In genomic region chr7:18993036-18993435, GRCm38 (mm10) we compare ENCODE assay signal across 13 mouse cellular contexts. TPM values are rescaled to one million over a fixed set of nuclear protein-coding genes. Genes with fewer than 3 reads are reported as not detected.
DNase-seq lines count a peak whose midpoint lies in the region; ATAC-seq and TF ChIP-seq lines count a peak whose summit lies in the region.
"Had no signal": no experiment of that assay in that cellular context is flagged by ENCODE, and none has a peak within 500 bp of the region (broad histone marks: within the 10 kb centered on the region; RNA-seq: fewer than 3 reads in every experiment).

No protein-coding gene starts in this region.

- intact Hi-C loops in gastrocnemius, adult 2 months (cut with DNase I), result loop anchor here (5.0 kb wide), 1 partner anchor 101 kb away; no protein-coding TSS in a partner anchor

- H3K9ac ChIP-seq in stomach, embryonic 14.5 days (replicated peaks; ENCODE audit: low read depth, low read length), result no peak overlapping the region
- no peak overlapping the region for H3K9ac ChIP-seq in stomach, postnatal 0 days (ENCODE audit: low read length)
- H3K9ac ChIP-seq in limb, embryonic 12.5 days (replicated peaks), result no peak overlapping the region
- no peak overlapping the region for H3K9ac ChIP-seq in stomach, embryonic 15.5 days

- no peak for TF ChIP-seq EP300 in stomach, postnatal 0 days (optimal IDR thresholded peaks at IDR 0.05)

- no peak for ATAC-seq in stomach, embryonic 14.5 days (ENCODE audit: insufficient number of reproducible peaks, insufficient read depth, low FRiP score, low read depth)
- no peak for ATAC-seq in stomach, postnatal 0 days (ENCODE audit: low FRiP score, low TSS enrichment)
- ATAC-seq in limb, embryonic 12.5 days (ENCODE audit: insufficient number of reproducible peaks, insufficient read depth, low FRiP score, low TSS enrichment, low read depth), result no peak
- ATAC-seq in stomach, embryonic 15.5 days (ENCODE audit: insufficient read depth, low FRiP score, low read depth), result no peak
- ATAC-seq: Patski had no signal

- no peak for TF ChIP-seq CTCF in gastrocnemius, adult 2 months (IDR thresholded peaks at IDR 0.05)
- no peak for TF ChIP-seq CTCF in stomach, postnatal 0 days (IDR thresholded peaks at IDR 0.05; ENCODE audit: low read depth)

- 86% methylated on average over 5 of the region's 5 CpGs for WGBS in stomach, embryonic 14.5 days
- WGBS in stomach, postnatal 0 days, result 88% methylated on average over 5 of the region's 5 CpGs
- WGBS in limb, embryonic 12.5 days, result 87% methylated on average over 5 of the region's 5 CpGs
- 91% methylated on average over 5 of the region's 5 CpGs for WGBS in stomach, embryonic 15.5 days

- 0 out of 2 replicates have a peak overlapping the region, but pooled peaks have one; percentile 82 for H3K27ac ChIP-seq in gastrocnemius, adult 2 months
- no peak overlapping the region for H3K27ac ChIP-seq in stomach, embryonic 14.5 days (ENCODE audit: low read length)
- no peak overlapping the region for H3K27ac ChIP-seq in stomach, postnatal 0 days (replicated peaks)
- no peak overlapping the region for H3K27ac ChIP-seq in limb, embryonic 12.5 days
- H3K27ac ChIP-seq in stomach, embryonic 15.5 days, result no peak overlapping the region
- H3K27ac ChIP-seq: heart, embryonic 13.5 days; kidney, postnatal 0 days had no signal

- H3K9me3 ChIP-seq in stomach, embryonic 14.5 days (ENCODE audit: control insufficient read depth, low read depth, low read length), result no peaks in the 10 kb centered on the region
- H3K9me3 ChIP-seq in stomach, postnatal 0 days (ENCODE audit: control insufficient read depth, low read length), result no peaks in the 10 kb centered on the region
- no peaks in the 10 kb centered on the region for H3K9me3 ChIP-seq in limb, embryonic 12.5 days
- H3K9me3 ChIP-seq in stomach, embryonic 15.5 days, result no peaks in the 10 kb centered on the region
- H3K9me3 ChIP-seq: heart, embryonic 13.5 days had no signal

- DNase-seq in gastrocnemius, adult 2 months, result no peak
- no peak for DNase-seq in gastrocnemius, postnatal 10 days
- no peak for DNase-seq in stomach, postnatal 0 days (ENCODE audit: low spot score)
- DNase-seq in thymus, postnatal 10 days (ENCODE audit: low spot score in 2 of 2), result no peak
- no peak for DNase-seq in ovary, postnatal 36 days (ENCODE audit: low spot score)

- H3K4me2 ChIP-seq in stomach, embryonic 14.5 days (replicated peaks; ENCODE audit: low read depth, low read length), result no peak overlapping the region
- H3K4me2 ChIP-seq in stomach, postnatal 0 days (replicated peaks; ENCODE audit: low read depth), result no peak overlapping the region
- H3K4me2 ChIP-seq in limb, embryonic 12.5 days, result peak overlapping the region; percentile 84
- H3K4me2 ChIP-seq in stomach, embryonic 15.5 days, result no peak overlapping the region

- peak overlapping the region; percentile 86; the same call in 1 of the 2 replicates for H3K4me3 ChIP-seq in gastrocnemius, adult 2 months
- peak overlapping the region; percentile 48 for H3K4me3 ChIP-seq in stomach, embryonic 14.5 days (ENCODE audit: low read depth, low read length)
- no peak overlapping the region for H3K4me3 ChIP-seq in stomach, postnatal 0 days (ENCODE audit: low read depth, low read length)
- H3K4me3 ChIP-seq in limb, embryonic 12.5 days (replicated peaks), result peak overlapping the region; percentile 56
- 0 out of 2 replicates have a peak overlapping the region, but pooled peaks have one; percentile 46 for H3K4me3 ChIP-seq in stomach, embryonic 15.5 days (replicated peaks)

- H3K27me3 ChIP-seq in stomach, embryonic 14.5 days (ENCODE audit: control insufficient read depth, insufficient read depth, low read length), result no peaks in the 10 kb centered on the region
- no peaks in the 10 kb centered on the region for H3K27me3 ChIP-seq in stomach, postnatal 0 days (ENCODE audit: control insufficient read depth, insufficient read depth, low read length)
- peaks cover 40% of the 10 kb centered on the region for H3K27me3 ChIP-seq in limb, embryonic 12.5 days
- peaks cover 24% of the 10 kb centered on the region; the same call in 1 of the 2 replicates for H3K27me3 ChIP-seq in stomach, embryonic 15.5 days (replicated peaks)
- H3K27me3 ChIP-seq: Patski had no signal

- H3K36me3 ChIP-seq in stomach, embryonic 14.5 days (ENCODE audit: control insufficient read depth, insufficient read depth, low read length), result peaks cover 7% of the 10 kb centered on the region; the same call in 1 of the 2 replicates
- no peaks in the 10 kb centered on the region for H3K36me3 ChIP-seq in stomach, postnatal 0 days (ENCODE audit: control insufficient read depth, insufficient read depth, low read length)
- peaks cover 22% of the 10 kb centered on the region; the same call in 1 of the 2 replicates for H3K36me3 ChIP-seq in limb, embryonic 12.5 days
- no peaks in the 10 kb centered on the region for H3K36me3 ChIP-seq in stomach, embryonic 15.5 days

- 0 out of 2 replicates have a peak, but pooled peaks cover 6% of the 10 kb centered on the region for H3K4me1 ChIP-seq in stomach, embryonic 14.5 days (ENCODE audit: control insufficient read depth, insufficient read depth, low read length)
- H3K4me1 ChIP-seq in stomach, postnatal 0 days (replicated peaks; ENCODE audit: control insufficient read depth, insufficient read depth), result peaks cover 4% of the 10 kb centered on the region
- H3K4me1 ChIP-seq in limb, embryonic 12.5 days (replicated peaks), result peaks cover 15% of the 10 kb centered on the region; the same call in 1 of the 2 replicates
- peaks cover 18% of the 10 kb centered on the region for H3K4me1 ChIP-seq in stomach, embryonic 15.5 days

RNA-seq across cellular contexts. Expression of gene Mypop, which starts 2.0 kb away (rescaled TPM):
- 1 to 10 TPM; 6.3 to 6.7 TPM for total RNA-seq in gastrocnemius, adult 2 months (2021)
- 1 to 10 TPM; 2.0 to 3.5 TPM for total RNA-seq in gastrocnemius, postnatal 10 days (2021)
- polyA plus RNA-seq in stomach, embryonic 14.5 days (2014; fragmentation: Nextera tagmentation; extraction: Ambion mirVana), result 3.0 and 3.5 TPM in 2 replicates
- polyA plus RNA-seq in stomach, postnatal 0 days (2015; fragmentation: Nextera tagmentation; extraction: Ambion mirVana), result 1.3 and 1.4 TPM in 2 replicates
- polyA plus RNA-seq in limb, embryonic 12.5 days (2016; fragmentation: Nextera tagmentation; extraction: Ambion mirVana), result 6.4 and 6.5 TPM in 2 replicates
- 2.8 and 3.7 TPM in 2 replicates for polyA plus RNA-seq in stomach, embryonic 15.5 days (2015; fragmentation: Nextera tagmentation; extraction: Ambion mirVana)

RNA-seq across cellular contexts. Expression of gene Nanos2, which starts 5.8 kb away (rescaled TPM):
- not detected for total RNA-seq in gastrocnemius, adult 2 months (2021)
- total RNA-seq in gastrocnemius, postnatal 10 days (2021), result not detected
- polyA plus RNA-seq in stomach, embryonic 14.5 days (2014; fragmentation: Nextera tagmentation; extraction: Ambion mirVana), result not detected in 2 replicates
- not detected in 2 replicates for polyA plus RNA-seq in stomach, postnatal 0 days (2015; fragmentation: Nextera tagmentation; extraction: Ambion mirVana)
- polyA plus RNA-seq in limb, embryonic 12.5 days (2016; fragmentation: Nextera tagmentation; extraction: Ambion mirVana), result not detected in 2 replicates
- not detected in 2 replicates for polyA plus RNA-seq in stomach, embryonic 15.5 days (2015; fragmentation: Nextera tagmentation; extraction: Ambion mirVana)
- total RNA-seq: megakaryocyte, adult 5-6 weeks had no signal
- polyA plus RNA-seq: heart, embryonic 13.5 days; Patski had no signal

RNA-seq across cellular contexts. Expression of gene Irf2bp1, which starts 10.8 kb away (rescaled TPM):
- 10 to 100 TPM; 18.2 to 20.5 TPM for total RNA-seq in gastrocnemius, adult 2 months (2021)
- total RNA-seq in gastrocnemius, postnatal 10 days (2021), result 10 to 100 TPM; 20.4 to 24.0 TPM
- 22.7 and 25.5 TPM in 2 replicates for polyA plus RNA-seq in stomach, embryonic 14.5 days (2014; fragmentation: Nextera tagmentation; extraction: Ambion mirVana)
- polyA plus RNA-seq in stomach, postnatal 0 days (2015; fragmentation: Nextera tagmentation; extraction: Ambion mirVana), result 9.8 and 12.0 TPM in 2 replicates
- polyA plus RNA-seq in limb, embryonic 12.5 days (2016; fragmentation: Nextera tagmentation; extraction: Ambion mirVana), result 44.4 and 47.5 TPM in 2 replicates
- 23.5 and 28.0 TPM in 2 replicates for polyA plus RNA-seq in stomach, embryonic 15.5 days (2015; fragmentation: Nextera tagmentation; extraction: Ambion mirVana)

RNA-seq across cellular contexts. Expression of gene Foxa3, which starts 30.3 kb away (rescaled TPM):
- total RNA-seq in gastrocnemius, adult 2 months (2021), result not detected
- total RNA-seq in gastrocnemius, postnatal 10 days (2021), result under 1 TPM in 1 of 2 experiments, not detected in 1; 0.16 TPM
- 14.8 and 15.3 TPM in 2 replicates for polyA plus RNA-seq in stomach, embryonic 14.5 days (2014; fragmentation: Nextera tagmentation; extraction: Ambion mirVana)
- polyA plus RNA-seq in stomach, postnatal 0 days (2015; fragmentation: Nextera tagmentation; extraction: Ambion mirVana), result 39.2 and 46.0 TPM in 2 replicates
- polyA plus RNA-seq in limb, embryonic 12.5 days (2016; fragmentation: Nextera tagmentation; extraction: Ambion mirVana), result 0.81 and 1.8 TPM in 2 replicates
- 30.2 and 32.7 TPM in 2 replicates for polyA plus RNA-seq in stomach, embryonic 15.5 days (2015; fragmentation: Nextera tagmentation; extraction: Ambion mirVana)
- total RNA-seq: left cerebral cortex, postnatal 36 days; megakaryocyte, adult 5-6 weeks had no signal

RNA-seq across cellular contexts. Expression of gene Sympk, which starts 31.1 kb away (rescaled TPM):
- 10 to 100 TPM; 70.9 to 81.5 TPM for total RNA-seq in gastrocnemius, adult 2 months (2021)
- 10 to 100 TPM; 39.9 to 45.0 TPM for total RNA-seq in gastrocnemius, postnatal 10 days (2021)
- polyA plus RNA-seq in stomach, embryonic 14.5 days (2014; fragmentation: Nextera tagmentation; extraction: Ambion mirVana), result 21.7 and 23.7 TPM in 2 replicates
- polyA plus RNA-seq in stomach, postnatal 0 days (2015; fragmentation: Nextera tagmentation; extraction: Ambion mirVana), result 9.1 and 9.6 TPM in 2 replicates
- 51.9 and 56.0 TPM in 2 replicates for polyA plus RNA-seq in limb, embryonic 12.5 days (2016; fragmentation: Nextera tagmentation; extraction: Ambion mirVana)
- polyA plus RNA-seq in stomach, embryonic 15.5 days (2015; fragmentation: Nextera tagmentation; extraction: Ambion mirVana), result 28.1 and 32.3 TPM in 2 replicates
